Mouse (Mus musculus) heart, postnatal 0 days (tissue): ENCODE results near the gene Rfx1. TPM values are rescaled to one million over a fixed set of nuclear protein-coding genes. Genes with fewer than 3 reads are reported as not detected.
A peak's percentile ranks its signal among the peaks of the same experiment; 100 is the strongest.

Experiments
- ATAC-seq: fragments of 200-750 bp; cut with Nextera tagmentation; 2 replicates; pipeline ENCODE4 v1.8.0; 2017; ENCODE audit warnings: low read depth, moderate number of reproducible peaks, moderate library complexity; ENCODE audit not compliant: insufficient read depth
- DNase-seq: peaks from one replicate; pipeline ENCODE4 v3.0.0-alpha.2; 2016; ENCODE audit warnings: low spot score
- H3K27ac ChIP-seq: fragments of 300-500 bp; sonication (generic); 2 replicates; pipeline ENCODE4 v1.5.1; 2014; ENCODE audit warnings: low read depth, mild to moderate bottlenecking
- H3K27me3 ChIP-seq: fragments of 300-500 bp; sonication (generic); 2 replicates; pipeline ENCODE4 v1.6.1; 2014; ENCODE audit warnings: low read length, mixed read lengths; ENCODE audit not compliant: control insufficient read depth, insufficient read depth
- H3K36me3 ChIP-seq: fragments of 300-500 bp; sonication (generic); replicated peaks from 2 replicates; pipeline ENCODE4 v1.6.1; 2014; ENCODE audit warnings: low read length, mixed read lengths; ENCODE audit not compliant: control insufficient read depth, insufficient read depth
- H3K4me1 ChIP-seq: fragments of 300-500 bp; sonication (generic); 2 replicates; pipeline ENCODE4 v1.6.1; 2014; ENCODE audit warnings: antibody characterized with exemption; ENCODE audit not compliant: control insufficient read depth, insufficient read depth
- H3K4me2 ChIP-seq: fragments of 300-500 bp; sonication (generic); 2 replicates; pipeline ENCODE4 v1.6.1; 2014; ENCODE audit warnings: low read depth, mild to moderate bottlenecking, low read length, moderate library complexity
- H3K4me3 ChIP-seq: fragments of 300-500 bp; sonication (generic); 2 replicates; pipeline ENCODE4 v1.5.1; 2014; ENCODE audit warnings: low read depth, low read length
- H3K9ac ChIP-seq: fragments of 300-500 bp; sonication (generic); replicated peaks from 2 replicates; pipeline ENCODE4 v1.6.1; 2014; ENCODE audit warnings: low read depth, low read length, mixed read lengths
- H3K9me3 ChIP-seq: fragments of 300-500 bp; sonication (generic); replicated peaks from 2 replicates; pipeline ENCODE4 v1.6.1; 2016; ENCODE audit warnings: low read length; ENCODE audit not compliant: control insufficient read depth
- CTCF ChIP-seq: IDR thresholded peaks from 2 replicates; pipeline ENCODE4 v1.5.1; 2016; ENCODE audit warnings: antibody characterized with exemption, control low read depth, low read depth
- EP300 ChIP-seq: IDR thresholded peaks from 2 replicates; pipeline ENCODE4 v1.6.1; 2016; ENCODE audit warnings: antibody characterized with exemption, low read depth
- WGBS: fragments of 180-500 bp; shearing (Covaris S2); extraction: QIAGEN DNeasy Blood & Tissue Kit; methylation state at CpG from one replicate; pipeline ENCODE4 v1.1.7; 2014; 5-methylcytosine and 5-hydroxymethylcytosine counted together
- polyA plus RNA-seq: library from polyadenylated mRNA; unstranded; fragments of >200 nt; fragmentation: Nextera tagmentation; extraction: Ambion mirVana; gene quantifications from 2 replicates; pipeline ENCODE4 v1.2.1, GENCODE M21; 2015
- total RNA-seq: library from RNA; depleted of rRNA; stranded (reverse); fragments of >200 nt; gene quantifications from 2 replicates; pipeline ENCODE4 v1.2.3, GENCODE M21; 2014; ENCODE audit warnings: low replicate concordance

The Rfx1 gene
- total and polyA plus RNA-seq, 2 experiments from 2014 or later = 2.4 to 15.3 TPM

DNA sequence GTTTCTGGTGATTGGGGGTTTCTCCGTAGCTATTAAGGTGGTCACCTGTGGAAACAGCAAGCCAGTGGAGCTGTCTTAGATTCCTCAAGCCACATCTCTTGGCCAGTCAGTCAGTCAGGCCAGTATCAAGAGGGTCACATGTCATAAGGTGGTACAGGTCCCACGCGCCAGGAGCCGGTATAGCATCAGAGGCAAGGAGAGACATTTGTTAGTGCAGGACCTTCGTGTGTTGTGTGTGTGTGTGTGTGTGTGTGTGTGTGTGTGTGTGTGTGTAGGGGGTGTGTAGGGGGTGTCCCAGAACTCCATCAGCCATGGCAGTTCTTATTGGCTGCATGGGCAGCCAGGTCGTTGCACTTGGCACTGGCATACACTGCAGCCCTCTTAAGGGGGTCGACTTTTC, 1.3 kb downstream of the Rfx1 start:
- ATAC-seq (no peak), DNase-seq (no peak)
- H3K9me3 ChIP-seq = no peaks in the 10 kb centered on the region
- H3K27ac ChIP-seq = peak overlapping the region; percentile 98
- H3K4me3 ChIP-seq = peak overlapping the region; percentile 97
- no peak for TF ChIP-seq CTCF
- no peak for TF ChIP-seq EP300
- H3K4me1 ChIP-seq = peaks cover 44% of the 10 kb centered on the region
- H3K27me3 ChIP-seq = no peaks in the 10 kb centered on the region
- peak overlapping the region; percentile 57 for H3K4me2 ChIP-seq
- 71% methylated on average over 7 of the region's 7 CpGs for WGBS
- H3K9ac ChIP-seq = no peak overlapping the region
- H3K36me3 ChIP-seq = no peaks in the 10 kb centered on the region

DNA sequence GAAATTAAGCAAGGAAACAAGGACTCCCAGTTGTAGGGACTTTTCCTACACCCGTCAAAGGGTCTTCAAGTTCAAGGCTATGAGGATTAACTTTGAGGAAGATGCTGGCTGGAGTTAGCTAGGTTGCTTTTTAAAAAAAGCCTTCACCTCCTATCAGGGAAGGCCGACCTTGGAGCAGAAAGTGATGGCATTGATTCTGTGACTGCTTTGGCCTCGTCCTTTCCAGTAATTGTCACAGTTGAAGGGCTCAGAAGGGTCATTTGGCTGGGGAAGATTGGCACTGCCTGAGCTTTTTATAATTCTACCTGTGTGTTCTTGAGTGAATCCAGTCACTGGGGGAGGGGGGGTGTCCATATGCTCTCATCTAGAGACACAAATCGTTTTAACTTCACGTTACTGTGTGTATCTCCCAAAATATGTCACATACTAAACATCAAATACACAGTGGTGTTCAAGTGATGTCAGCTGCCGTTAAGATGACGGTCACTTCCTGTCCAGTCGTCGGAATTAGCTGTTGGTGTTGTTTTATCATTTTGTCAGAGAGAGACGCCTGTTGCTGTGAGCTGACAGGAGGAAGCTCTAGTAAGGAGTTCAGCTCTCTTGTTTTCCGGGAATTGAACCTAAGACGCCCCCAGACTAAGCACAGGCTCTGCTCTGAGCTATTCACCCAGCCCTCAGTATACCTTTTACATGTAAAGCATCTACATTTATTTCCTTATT, 1.8 kb downstream of the Rfx1 start:
- Histone ChIP-seq H3K27ac (peak overlapping the region; percentile 23), H3K9ac (no peak overlapping the region), H3K4me3 (no peak overlapping the region), H3K27me3 (no peaks in the 10 kb centered on the region), H3K4me1 (peaks cover 44% of the 10 kb centered on the region), H3K36me3 (no peaks in the 10 kb centered on the region), H3K9me3 (no peaks in the 10 kb centered on the region), H3K4me2 (peak overlapping the region; percentile 21; the same call in 1 of the 2 replicates)
- ATAC-seq (no peak), DNase-seq (no peak)
- 44% methylated on average over 12 of the region's 12 CpGs for WGBS
- TF ChIP-seq CTCF = no peak
- no peak for TF ChIP-seq EP300

DNA sequence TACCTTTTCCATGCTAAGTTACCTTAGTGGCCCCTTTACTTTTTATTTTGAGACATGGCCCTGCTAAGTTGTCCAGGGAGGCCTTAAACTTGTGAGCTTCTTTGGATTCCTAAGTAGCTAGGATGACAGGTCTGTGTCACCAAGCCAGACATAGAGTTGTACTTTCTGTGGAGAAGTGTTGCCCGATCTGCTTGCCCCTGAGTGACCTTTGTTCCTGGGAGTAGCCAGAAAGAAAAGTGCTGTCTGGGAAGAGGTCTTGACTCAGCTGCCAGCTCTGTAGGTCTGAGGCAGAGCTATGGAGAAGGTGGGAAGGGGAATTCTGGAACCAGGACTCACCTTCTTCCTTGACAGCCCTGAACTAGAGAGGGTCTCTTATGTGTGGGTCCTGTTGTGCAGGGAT, 2.5 kb downstream of the Rfx1 start:
- H3K4me3 ChIP-seq = no peak overlapping the region
- no peaks in the 10 kb centered on the region for H3K36me3 ChIP-seq
- no peak for ATAC-seq
- H3K27me3 ChIP-seq = no peaks in the 10 kb centered on the region
- TF ChIP-seq EP300 = no peak
- no peak for TF ChIP-seq CTCF
- H3K4me2 ChIP-seq = no peak overlapping the region
- peak overlapping the region; percentile 23 for H3K27ac ChIP-seq
- 27% methylated on average over 1 of the region's 1 CpGs for WGBS
- DNase-seq = no peak
- H3K9ac ChIP-seq = no peak overlapping the region
- H3K4me1 ChIP-seq = peaks cover 44% of the 10 kb centered on the region
- H3K9me3 ChIP-seq = no peaks in the 10 kb centered on the region

DNA sequence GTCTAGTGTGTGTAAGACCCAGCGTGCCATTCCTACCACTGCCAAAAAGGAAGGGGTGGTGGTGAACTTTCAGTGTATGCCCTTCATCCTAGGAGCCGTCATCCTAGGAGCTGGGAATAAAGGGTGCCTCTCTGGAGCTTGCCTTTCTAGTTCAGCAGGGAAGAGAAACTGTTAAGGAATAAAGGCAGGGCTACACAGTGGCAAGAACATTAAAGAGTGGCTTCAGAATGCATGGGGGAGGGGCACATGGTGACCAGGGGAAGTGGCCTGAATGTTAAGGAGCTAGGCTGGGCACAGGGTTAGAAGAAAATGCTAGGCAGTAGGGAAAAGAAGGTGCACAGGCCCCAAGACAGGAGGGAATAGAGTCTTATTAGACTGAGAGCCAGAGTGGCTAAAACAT, 3.1 kb downstream of the Rfx1 start:
- ATAC-seq = no peak
- no peak overlapping the region for H3K27ac ChIP-seq
- DNase-seq = no peak

DNA sequence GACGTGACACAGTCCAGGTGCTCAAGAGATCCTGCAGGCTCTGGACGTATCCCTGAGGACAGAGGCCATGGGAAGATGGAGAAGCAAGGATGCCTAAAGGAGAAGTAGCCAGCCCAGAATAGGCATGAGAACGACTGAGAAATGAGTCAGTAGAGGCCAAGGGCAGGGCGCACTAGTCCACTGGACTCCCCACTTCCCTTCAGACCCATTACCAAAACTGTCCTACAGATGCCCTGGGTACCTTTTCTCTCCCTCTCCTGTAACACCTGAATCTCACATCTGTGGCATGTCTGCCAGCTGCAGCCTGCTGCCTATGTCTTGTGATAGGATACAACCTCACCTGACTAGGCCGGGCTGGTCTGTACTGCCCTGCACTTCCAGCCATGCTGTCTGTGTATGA, 3.6 kb downstream of the Rfx1 start:
- no peak overlapping the region for H3K4me2 ChIP-seq
- H3K9me3 ChIP-seq = no peaks in the 10 kb centered on the region
- H3K27me3 ChIP-seq = no peaks in the 10 kb centered on the region
- no peak overlapping the region for H3K4me3 ChIP-seq
- ATAC-seq (no peak), DNase-seq (no peak)
- TF ChIP-seq EP300 (no peak), CTCF (no peak)
- peaks cover 44% of the 10 kb centered on the region for H3K4me1 ChIP-seq
- H3K27ac ChIP-seq = no peak overlapping the region
- H3K9ac ChIP-seq = no peak overlapping the region
- no peaks in the 10 kb centered on the region; the same call in 1 of the 2 replicates for H3K36me3 ChIP-seq
- WGBS = 73% methylated on average over 5 of the region's 5 CpGs

More for the DNA sequence above, 3.1 kb downstream of the Rfx1 start:
- no peak overlapping the region for H3K4me2 ChIP-seq
- no peak overlapping the region for H3K4me3 ChIP-seq
- no peaks in the 10 kb centered on the region for H3K27me3 ChIP-seq
- peaks cover 44% of the 10 kb centered on the region for H3K4me1 ChIP-seq
- WGBS = 68% methylated on average over 2 of the region's 2 CpGs
- TF ChIP-seq EP300 (no peak), CTCF (no peak)
- no peaks in the 10 kb centered on the region for H3K9me3 ChIP-seq
- H3K36me3 ChIP-seq = no peaks in the 10 kb centered on the region
- no peak overlapping the region for H3K9ac ChIP-seq

DNA sequence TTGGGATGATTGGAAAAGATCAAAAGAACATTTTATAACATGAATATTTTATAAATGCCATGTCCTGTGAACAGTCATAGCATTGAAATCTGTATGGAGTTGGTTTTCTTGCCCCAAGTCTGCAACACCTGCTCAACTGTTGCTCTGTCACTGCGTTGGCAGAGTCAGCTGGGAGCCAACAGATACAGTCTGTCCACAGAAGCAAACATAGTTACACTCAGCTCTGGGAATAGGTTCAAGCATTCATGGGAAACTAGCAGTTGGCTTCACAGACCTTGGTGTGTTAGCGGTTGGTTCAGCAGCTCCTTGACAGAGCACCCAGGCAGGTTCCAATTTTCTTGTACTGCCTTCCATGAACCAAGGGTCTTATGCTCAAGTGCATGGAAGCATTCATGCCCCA, 4.0 kb downstream of the Rfx1 start:
- H3K9ac ChIP-seq = no peak overlapping the region
- no peak overlapping the region for H3K4me3 ChIP-seq
- H3K36me3 ChIP-seq = no peaks in the 10 kb centered on the region; the same call in 1 of the 2 replicates
- 35% methylated on average over 2 of the region's 2 CpGs for WGBS
- no peaks in the 10 kb centered on the region for H3K27me3 ChIP-seq
- ATAC-seq = no peak
- H3K27ac ChIP-seq = no peak overlapping the region
- H3K9me3 ChIP-seq = no peaks in the 10 kb centered on the region
- H3K4me1 ChIP-seq = peaks cover 44% of the 10 kb centered on the region
- DNase-seq = peak; percentile 37
- TF ChIP-seq CTCF (no peak), EP300 (no peak)
- no peak overlapping the region for H3K4me2 ChIP-seq
